Mouse (Mus musculus): ENCODE data around the gene Pfpl.

Gene Pfpl

DNA sequence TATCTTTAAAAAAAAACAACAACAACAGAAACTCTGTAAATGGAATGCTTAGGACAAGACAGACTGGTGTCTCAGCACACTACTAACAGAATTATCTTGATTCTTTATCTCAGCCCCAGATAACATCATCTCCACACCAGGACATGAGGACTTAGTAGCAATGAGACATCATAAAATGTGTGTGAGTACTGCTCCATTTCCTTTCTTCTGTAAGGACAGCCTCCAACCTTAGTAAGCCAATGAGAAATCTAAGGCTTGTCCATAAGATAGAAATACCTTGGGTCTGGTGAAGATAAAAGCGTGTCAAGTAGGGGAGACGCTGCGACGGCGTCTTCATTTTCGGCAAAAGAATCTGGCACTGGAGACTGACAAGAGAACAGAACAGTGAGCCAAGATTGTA lies at the start of gene Pfpl:
TSS of gene Pfpl (plus strand) at position 301 of the 400 bp plus-strand sequence.
- DNase-seq (ENCODE audit: low spot score in 2 of 2), result no peak

DNA sequence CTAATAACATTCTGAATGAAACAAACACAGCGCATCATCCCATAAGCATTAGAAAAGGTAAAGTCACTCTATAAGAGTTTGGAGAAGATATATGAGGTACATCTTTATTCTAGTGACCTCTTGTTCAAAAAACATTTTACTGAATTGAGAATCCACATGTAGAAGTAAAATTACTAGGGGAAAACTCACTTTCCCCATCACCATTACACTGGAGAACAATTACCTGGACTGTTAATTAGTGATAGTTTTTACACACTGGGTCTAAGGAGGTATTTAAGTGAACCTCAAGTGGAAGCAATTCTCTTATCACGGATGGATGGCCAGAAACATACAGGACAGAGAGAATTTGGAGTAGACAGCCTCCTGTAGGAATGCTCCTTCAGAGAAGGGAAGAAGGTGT lies 40.7 kb upstream of the Pfpl start, which contains the start of gene Olfr1440:
TSS of gene Olfr1440 (plus strand) at position 301 of the 400 bp plus-strand sequence.
- DNase-seq (ENCODE audit: low spot score in 2 of 2), result no peak

DNA sequence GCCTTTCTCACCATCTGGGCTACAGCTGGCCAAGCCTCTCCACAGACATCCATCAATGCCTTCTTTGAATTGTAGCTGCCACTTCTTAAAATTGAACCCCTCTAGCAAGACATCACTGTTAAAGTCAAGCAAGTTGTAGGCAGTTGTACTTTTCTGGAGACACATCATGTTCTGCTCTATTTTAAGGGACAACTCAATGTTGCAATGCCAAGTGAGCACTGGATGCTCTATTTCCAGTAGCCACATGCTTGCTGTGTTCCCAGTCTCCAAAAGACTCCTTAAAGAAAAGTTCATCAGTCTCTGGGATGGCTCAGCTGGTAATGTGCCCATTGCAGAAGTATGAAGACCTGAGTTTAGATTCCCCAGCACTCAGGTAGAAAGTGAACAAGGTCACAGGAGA lies 14.0 kb upstream of the Pfpl start:
- DNase-seq (ENCODE audit: low spot score in 2 of 2), result no peak

DNA sequence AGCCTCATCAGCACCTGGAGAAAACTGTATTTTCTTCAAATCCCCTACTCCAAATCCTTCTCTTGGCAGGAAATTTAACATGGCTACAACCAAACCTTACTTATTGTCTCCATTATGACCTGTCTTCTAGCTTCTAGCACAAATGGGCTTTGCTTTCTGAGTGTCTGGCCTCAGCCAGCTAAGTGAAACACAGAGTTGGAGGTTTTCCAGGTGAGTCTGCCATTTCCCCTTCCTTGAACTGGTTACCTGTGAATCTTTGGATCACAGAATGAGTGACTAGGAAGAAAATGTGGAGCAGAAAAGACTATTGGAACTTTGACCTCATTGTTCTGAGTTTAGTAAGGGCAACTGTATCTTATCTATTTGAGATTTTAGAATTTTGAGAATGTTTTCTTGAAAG lies 10.3 kb upstream of the Pfpl start, which contains the start of gene Olfr1441:
TSS of gene Olfr1441 (plus strand) at position 73 of the 400 bp plus-strand sequence.
- no peak for DNase-seq (ENCODE audit: low spot score in 2 of 2)

DNA sequence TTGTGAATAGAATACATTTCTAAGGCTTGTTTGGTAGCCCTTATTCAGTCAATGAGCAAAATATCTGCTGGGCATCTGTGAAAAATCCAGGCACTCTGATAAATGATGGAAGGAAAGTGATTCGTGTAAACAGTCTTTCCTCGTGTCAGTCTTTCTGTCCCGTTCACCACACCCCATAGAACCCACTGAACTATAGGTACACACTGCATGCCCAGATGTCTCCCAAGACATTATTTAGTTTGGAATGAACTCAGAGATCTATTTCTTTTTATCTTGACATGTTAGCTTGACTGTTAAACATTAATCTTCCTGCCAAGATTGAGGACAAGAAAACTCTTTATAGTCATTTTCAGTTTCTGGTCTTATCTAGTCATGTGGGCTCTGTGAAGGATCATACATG lies 9.4 kb upstream of the Pfpl start:
- no peak for DNase-seq (ENCODE audit: low spot score in 2 of 2)

DNA sequence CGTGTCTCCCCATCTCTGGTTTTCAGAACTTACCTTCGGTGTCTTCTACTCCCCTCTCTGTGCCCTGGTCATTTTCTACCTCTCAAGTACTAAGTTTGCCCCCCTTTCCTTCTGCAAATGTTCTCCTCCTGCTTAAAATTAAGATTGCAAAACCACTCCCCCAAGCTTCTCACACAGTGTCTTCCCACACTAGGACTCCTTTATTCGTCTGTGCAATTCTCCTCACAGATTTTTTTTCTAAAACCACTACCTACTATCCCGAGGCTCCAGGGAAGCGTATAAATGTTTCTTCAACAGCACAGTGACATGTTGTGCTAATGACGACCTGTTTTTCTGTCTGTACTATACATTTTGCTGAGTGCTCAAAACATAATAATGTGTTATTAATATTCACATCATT lies 7.2 kb upstream of the Pfpl start:
- no peak for DNase-seq (ENCODE audit: low spot score in 2 of 2)

DNA sequence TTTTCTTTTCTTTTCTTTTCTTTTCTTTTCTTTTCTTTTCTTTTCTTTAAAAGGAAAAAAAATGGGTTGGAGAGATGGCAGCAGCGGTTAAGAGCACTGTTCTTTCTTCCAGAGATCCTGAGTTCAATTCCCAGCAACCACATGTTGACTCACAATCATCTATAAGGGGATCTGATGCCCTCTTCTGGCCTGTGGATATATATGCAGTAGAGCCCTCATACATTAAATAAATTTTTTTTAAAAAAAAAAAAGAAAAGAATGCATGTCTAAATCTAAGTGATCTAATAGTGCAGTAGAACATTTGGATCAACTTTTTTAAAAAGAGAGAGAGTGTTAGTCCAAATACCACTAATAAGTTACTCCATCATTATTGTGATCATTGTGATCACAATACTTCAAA lies 6.0 kb upstream of the Pfpl start:
- DNase-seq (ENCODE audit: low spot score in 2 of 2), result no peak

DNA sequence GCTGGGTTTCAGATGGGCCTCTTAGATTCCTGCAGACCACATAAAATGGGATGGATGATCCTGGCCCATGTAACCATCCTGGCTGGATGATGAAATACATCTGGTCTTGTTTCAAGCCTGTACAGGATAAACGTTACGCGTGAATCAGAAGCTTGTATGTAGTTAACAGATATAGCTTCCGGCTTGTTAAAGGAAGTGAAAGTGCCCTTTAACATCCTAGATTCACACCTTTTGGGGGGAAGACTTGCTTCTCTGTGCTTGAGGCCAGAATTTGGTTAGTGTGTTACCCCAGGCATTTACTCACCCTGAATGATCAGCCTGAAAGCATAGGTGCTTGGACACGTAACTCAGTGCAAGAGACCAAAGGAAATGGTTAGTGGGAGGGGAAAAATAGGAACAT lies 604 bp upstream of the Pfpl start:
- DNase-seq (ENCODE audit: low spot score in 2 of 2), result no peak

DNA sequence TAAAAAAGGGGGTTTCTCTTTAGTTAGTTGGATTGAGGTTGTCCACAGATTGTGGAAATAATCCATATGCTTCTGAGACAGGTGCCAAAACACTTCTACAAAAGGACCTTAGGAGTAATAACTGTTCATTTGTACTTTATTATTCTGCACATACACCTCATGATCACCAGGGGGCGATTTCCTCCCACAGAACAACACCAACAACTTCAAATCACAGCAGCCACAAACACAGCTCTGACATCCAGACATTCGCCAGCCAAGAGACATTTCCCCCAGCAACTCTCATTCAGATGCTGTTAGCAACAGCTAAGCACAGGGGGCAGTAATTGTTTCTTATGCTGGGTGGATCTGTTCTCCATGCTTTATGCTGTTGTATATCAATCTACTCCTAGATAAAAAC lies 5.3 kb downstream of the Pfpl start:
- DNase-seq (ENCODE audit: low spot score in 2 of 2), result no peak

DNA sequence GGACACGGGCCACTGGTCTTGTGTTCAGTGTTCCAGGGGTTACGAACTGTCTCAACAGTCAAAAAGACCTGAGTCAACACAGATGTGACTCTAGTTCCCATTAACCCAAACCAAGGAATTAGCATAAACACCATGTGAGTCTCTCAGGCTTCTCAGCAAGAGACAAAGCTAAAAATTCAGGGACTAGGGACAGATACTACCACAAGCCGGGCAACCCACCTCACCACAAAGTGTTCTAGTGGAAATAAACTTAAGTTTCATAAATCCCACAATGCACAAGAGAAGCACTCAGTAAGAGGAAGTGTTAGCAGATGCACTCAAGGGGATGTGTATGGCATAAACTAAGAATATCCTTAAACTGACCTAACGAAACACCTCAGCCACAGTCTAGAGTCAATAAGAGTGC lies 7.3 kb downstream of the Pfpl start:
- no peak for DNase-seq (ENCODE audit: low spot score in 2 of 2)

DNA sequence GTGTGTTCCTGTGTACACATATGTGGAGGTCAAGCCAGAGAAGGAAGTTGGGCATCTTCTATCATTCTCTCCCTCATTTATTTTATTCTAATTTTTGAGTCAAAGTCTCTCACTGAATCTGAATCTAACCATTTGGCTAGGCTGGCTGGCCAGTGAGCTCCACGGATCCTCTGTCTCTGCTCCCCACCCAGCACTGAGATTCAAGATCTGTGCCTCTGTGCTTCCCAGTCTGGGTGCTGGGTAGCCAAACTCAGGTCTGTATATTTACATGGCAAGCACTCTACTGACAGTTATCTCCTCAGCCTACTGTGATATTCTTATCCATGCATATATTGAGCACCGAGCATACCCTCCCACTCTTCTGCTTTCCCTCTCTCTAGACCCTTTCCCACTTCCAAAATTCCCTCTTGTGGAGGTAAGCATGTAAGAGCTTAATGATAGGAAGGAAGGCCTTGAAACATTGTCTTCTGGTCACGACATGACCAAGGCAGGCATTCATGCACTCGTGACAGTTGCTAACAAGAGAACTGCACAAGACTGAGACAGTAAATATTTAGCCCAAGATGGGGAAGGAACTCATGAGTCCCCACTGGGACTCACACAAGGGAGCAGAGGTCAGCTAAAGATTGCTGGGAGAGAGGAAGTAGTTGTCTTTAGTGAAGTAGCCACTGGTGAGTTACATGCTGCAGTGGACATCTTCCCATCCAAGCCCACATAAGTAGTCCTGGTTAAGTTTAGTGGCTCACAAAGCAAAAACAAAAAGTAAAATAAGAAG lies 8.2 kb downstream of the Pfpl start:
- no peak for DNase-seq (ENCODE audit: low spot score in 2 of 2)

DNA sequence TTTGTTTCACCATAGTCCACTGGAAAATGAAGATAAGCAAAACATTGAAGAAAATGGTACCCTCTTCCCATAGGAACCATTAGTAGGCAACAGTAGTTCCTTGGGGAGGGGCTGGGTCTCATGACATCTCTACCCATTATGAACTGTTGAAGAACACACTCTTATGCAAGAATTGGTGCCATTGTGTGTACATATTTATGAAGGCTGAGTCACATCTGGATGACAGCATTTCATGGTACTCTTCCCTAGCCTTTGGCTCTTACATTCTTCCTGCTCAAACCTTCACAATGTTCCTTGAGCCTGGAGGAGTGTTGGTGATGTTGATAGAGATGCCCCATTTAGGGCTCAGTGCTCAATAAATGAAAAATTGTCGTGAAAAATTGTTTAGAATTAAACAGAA lies 11.9 kb downstream of the Pfpl start:
- DNase-seq (ENCODE audit: low spot score in 2 of 2), result no peak

DNA sequence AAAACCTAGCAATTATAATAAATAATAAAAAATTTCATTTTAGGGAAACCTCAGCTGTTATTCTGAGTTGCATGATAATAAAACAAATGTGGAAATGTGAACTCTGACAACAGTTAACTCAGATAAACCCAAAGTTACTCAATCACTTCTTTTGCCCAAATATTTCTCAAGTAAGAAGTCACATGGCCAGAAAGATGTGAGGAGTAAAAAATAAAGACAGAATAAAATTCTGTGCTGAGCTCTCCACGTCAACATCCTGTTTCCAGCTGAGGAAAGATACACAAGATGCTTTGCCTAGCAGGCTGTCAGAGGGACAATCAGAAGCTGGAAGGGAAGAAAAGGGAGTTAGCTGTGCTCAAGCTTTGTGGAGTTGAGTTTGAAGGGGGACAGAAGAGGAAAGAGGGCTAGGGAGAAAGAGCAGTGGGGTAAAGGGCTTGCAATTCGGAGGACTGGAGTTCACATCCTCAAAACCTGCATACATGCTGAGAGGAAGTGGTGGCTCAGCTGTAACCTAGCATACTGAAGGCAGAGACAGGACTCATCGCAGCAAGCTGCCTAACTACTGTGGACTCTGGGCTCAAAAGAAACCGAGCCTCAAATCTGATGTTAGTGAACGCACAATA lies 12.5 kb downstream of the Pfpl start:
- DNase-seq (ENCODE audit: low spot score in 2 of 2), result no peak

DNA sequence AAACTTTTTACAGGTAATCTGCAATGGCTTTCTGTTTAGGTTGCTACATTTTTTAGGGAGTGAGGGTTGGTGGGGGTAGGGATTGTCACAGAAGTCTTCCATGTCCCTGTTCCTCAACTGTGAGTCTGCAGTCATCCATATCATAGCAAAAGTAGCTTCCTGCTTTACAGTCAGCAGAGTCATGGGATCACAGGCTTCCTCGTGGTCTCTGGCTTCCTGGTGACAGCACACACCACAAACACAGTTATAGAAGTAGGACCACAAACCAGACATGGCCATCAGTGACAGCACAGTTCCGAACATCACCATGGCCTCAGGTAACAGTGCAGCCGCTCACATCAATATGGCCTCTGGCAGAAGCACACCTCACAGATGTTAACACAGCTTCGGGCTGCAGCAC lies 14.9 kb downstream of the Pfpl start:
- DNase-seq (ENCODE audit: low spot score in 2 of 2), result no peak

DNA sequence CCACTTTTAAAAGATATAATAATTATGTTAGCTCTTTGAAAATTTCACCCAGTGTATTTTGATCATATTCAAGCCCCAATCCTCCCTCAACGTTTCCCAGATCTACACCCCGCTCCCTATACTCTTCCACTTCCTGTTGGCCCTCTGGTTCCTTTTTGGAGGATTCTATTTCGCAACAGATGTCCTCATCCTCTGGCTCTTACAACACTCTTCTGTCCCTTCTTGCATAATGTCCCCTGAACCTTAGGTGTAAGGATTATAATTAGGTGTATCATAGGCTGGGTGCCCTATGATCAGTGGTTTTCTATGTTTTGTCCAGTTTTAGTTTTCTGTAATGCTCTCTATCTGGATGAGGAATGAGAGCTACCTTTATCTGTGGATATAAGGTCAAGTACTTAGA lies 17.3 kb downstream of the Pfpl start:
- no peak for DNase-seq (ENCODE audit: low spot score in 2 of 2)

DNA sequence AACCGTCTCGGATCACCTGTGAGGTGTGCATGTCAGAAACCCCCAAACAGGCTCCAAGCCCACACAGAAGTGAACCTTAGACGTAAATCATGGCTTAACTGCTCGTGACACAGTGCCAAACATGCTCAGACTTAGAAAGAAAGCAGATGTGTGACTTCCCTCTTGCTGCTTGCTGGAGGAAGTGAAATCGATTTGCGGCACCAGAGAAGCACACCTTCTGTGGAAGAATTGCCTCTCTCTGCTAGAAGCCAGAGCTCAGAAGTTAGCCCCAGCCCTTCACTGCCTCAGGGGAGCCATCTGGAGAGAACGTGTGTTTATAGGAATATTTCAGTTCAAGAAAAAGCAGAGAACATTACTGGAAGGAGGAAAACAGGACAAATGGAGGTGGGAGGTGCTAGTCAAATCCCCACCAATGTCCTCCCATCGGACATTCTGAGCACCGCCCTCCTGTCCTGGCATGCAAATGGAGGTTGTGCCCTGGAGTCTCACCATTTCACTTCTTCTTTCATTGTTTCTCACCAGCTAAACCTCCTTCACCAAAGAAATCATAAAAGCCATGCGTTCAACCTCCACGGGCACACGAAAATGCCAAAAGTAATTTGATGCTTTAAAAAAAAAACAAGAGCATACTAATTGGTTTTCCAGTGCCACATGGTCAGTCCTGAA lies 29.8 kb downstream of the Pfpl start:
- DNase-seq (ENCODE audit: low spot score in 2 of 2), result no peak

DNA sequence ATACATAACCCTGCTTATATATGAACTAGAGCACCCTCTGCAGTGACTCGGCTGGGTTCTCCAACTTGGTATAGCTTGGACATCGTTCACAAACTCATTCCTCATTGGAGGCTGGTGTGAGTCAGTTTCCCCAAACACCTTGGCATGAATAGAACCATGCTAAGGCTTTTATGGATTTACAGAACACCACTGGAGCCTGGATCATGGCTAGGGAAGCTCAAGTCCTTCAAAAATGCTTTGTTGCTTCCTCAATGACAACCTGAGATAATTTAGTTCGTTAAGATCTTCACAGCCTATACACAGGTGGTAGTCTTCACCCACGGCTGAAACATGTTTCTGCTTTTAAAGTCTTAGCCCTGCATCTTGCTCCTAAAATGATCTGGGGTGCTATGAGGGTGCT lies 31.8 kb downstream of the Pfpl start:
- no peak for DNase-seq (ENCODE audit: low spot score in 2 of 2)

DNA sequence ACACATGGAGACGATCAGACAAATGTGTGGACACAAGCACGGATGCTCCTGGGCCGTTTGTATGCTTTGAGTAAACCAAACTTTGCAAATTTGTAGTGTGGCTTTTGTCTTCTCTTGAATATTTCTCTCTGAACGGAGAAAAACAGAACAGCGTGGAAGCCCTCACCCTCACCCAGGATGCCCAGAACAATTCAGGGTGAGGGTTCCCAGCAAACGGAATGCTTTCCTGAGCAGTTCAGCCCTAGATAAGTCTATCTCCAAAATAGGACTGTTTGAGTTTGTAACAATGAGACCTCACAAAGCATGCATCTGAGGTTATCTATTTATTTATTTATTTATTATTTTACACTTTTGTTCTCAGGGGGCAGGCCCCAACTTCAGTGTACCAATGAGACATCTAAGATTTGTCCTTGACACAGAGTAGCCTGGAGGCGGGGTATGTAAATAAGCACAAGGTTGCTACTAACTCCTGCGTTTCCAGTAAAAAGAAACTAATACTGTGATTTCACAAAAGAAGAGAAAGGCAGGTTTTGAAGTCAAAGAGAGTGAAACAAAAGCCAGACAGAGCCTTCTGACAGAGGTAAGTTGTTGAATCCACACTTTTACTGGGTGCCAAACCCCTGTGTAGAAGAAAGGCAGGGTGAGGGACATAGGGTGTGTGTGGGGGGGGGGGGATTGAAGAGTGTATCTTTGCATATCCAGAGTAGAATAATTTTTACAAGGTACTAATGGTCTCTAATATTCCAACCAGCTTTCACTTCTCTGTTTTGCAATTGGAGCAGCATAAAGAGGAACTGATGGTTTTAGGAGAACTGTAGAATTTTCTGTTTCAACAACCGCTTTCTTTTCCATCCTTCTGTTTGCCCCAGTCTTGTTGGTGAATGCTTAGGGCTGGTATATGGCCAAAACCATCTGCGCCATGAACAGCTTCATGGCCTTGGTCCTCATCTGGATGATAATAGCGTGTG lies 32.9 kb downstream of the Pfpl start, which contains the start of gene Mpeg1:
TSS of gene Mpeg1 (plus strand) at position 498 of the 968 bp plus-strand sequence.
- no peak for DNase-seq (ENCODE audit: low spot score in 2 of 2)

DNA sequence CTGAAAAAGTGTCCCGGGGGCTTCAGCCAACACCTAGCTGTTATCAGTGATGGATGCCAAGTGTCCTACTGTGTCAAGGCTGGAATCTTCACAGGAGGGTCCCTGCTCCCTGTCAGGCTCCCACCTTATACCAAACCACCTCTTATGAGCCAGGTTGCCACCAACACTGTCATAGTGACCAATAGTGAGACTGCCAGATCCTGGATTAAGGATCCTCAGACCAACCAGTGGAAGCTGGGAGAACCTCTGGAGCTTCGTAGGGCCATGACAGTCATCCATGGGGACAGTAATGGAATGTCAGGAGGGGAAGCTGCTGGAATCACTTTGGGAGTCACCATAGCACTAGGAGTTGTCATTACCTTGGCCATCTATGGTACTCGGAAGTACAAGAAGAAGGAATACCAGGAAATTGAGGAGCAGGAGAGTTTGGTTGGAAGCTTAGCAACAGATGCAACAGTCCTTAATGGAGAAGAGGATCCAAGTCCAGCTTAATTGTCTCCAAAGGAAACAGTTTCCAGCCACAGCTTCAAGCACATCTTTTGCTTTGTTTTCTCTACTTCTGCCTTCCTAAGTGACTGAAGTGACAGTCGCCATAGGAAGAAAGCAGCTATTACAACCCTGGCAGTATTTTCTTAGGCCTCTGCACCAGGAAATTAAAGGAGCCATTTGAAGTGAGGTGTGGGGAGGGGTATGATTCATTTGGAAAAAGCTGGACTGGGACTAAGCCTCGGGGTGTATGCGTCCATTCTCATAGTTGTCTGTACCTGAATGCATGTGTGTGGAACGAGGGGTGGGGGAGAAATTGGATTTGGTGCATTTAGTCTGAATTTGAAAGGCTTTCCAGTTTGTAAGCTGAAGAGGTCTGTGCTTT lies 35.4 kb downstream of the Pfpl start:
- no peak for DNase-seq (ENCODE audit: low spot score in 2 of 2)

DNA sequence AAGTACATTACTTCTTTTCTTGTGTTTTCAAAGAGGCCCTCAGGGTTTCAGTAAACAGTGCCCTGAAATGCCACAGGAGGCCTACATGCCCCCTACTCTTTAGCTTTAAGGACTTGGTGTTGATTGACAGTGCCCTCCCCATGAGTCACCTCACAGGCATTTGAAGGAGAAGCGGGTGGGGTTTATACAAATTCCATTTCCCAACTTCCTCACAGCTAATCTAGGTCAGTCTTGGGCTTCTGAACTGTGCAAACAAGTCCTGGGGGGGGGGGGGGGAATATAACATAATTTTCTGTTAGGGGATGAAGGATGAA lies 36.0 kb downstream of the Pfpl start:
- DNase-seq (ENCODE audit: low spot score in 2 of 2), result no peak

DNA sequence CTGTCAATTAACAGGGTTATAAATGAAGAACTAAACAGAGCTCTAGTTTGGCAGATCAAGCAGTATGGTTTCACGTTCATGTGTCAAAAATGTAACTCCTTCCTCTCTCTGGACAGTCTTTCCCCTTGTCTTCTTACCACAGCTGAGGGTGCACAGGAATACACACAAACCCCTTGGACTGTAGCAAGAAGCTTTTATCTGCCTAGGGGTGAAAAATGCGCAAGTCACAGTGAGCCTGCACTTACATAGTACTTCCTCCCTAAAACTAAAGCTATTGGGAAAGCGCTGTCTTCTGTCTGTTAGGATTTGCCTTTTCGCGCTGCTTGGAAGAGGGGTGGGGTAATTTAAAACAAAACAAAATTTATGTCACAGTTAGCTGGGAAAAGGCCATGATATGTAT lies 36.4 kb downstream of the Pfpl start:
- DNase-seq (ENCODE audit: low spot score in 2 of 2), result no peak

Data from frontal cortex, postnatal 25 days (tissue).